Mouse (Mus musculus): ENCODE results near the gene Rpl22l1. TPM values are rescaled to one million over a fixed set of nuclear protein-coding genes. Genes with fewer than 3 reads are reported as not detected.
"Not testable (repeated sequence)": the region's sequence is repeated elsewhere in the genome, so short reads cannot be mapped to it uniquely, and the experiment has no call there.

Rpl22l1 gene
- 106 and 109 TPM in 2 replicates for total RNA-seq (2014; rRNA removed; ENCODE audit: low replicate concordance)
- 186 and 201 TPM in 2 replicates for polyA plus RNA-seq (2015; fragmentation: Nextera tagmentation; extraction: Ambion mirVana)

- ATAC-seq (ENCODE audit: insufficient read depth, low read depth) (peak; percentile 100), DNase-seq (ENCODE audit: low spot score) (peak; percentile 95)
- H3K27me3 ChIP-seq (ENCODE audit: control insufficient read depth, insufficient read depth, low read length): no peaks in the 10 kb centered on the region
- peak within 1 kb of the TSS; percentile 78 for H3K4me2 ChIP-seq (ENCODE audit: low read depth, low read length)
- H3K27ac ChIP-seq (ENCODE audit: low read depth): peak within 1 kb of the TSS; percentile 63
- peaks cover 3% of the 10 kb centered on the region; the same call in 1 of the 2 replicates for H3K4me1 ChIP-seq (ENCODE audit: control insufficient read depth, insufficient read depth)
- H3K4me3 ChIP-seq (ENCODE audit: low read depth, low read length): peak within 1 kb of the TSS; percentile 69
- H3K36me3 ChIP-seq (replicated peaks; ENCODE audit: control insufficient read depth, insufficient read depth, low read length): peaks cover 19% of the 10 kb centered on the region
- no peaks in the 10 kb centered on the region for H3K9me3 ChIP-seq (replicated peaks; ENCODE audit: control insufficient read depth, low read length)
- TF ChIP-seq EP300 (IDR thresholded peaks at IDR 0.05; ENCODE audit: low read depth): peak; percentile 72
- TF ChIP-seq CTCF (IDR thresholded peaks at IDR 0.05; ENCODE audit: low read depth): no peak
- H3K9ac ChIP-seq (replicated peaks; ENCODE audit: low read depth, low read length): peak within 1 kb of the TSS; percentile 69
- WGBS: under 1% methylated on average over 71 of the region's 72 CpGs
Measured at GRCm38 (mm10) chr3:28805301-28806097, at the start of gene Rpl22l1. TSS of gene Rpl22l1 (plus strand) at chr3:28805436.

- Histone ChIP-seq H3K4me3 (ENCODE audit: low read depth, low read length) (no peak overlapping the region), H3K4me1 (ENCODE audit: control insufficient read depth, insufficient read depth) (no peaks in the 10 kb centered on the region), H3K27me3 (ENCODE audit: control insufficient read depth, insufficient read depth, low read length) (no peaks in the 10 kb centered on the region), H3K9me3 (replicated peaks; ENCODE audit: control insufficient read depth, low read length) (no peaks in the 10 kb centered on the region), H3K9ac (replicated peaks; ENCODE audit: low read depth, low read length) (no peak overlapping the region), H3K4me2 (ENCODE audit: low read depth, low read length) (no peak overlapping the region), H3K36me3 (replicated peaks; ENCODE audit: control insufficient read depth, insufficient read depth, low read length) (no peaks in the 10 kb centered on the region), H3K27ac (ENCODE audit: low read depth) (no peak overlapping the region)
- DNase-seq (ENCODE audit: low spot score) (no peak), ATAC-seq (ENCODE audit: insufficient read depth, low read depth) (no peak)
- 37% methylated on average over 7 of the region's 7 CpGs for WGBS
- TF ChIP-seq CTCF (IDR thresholded peaks at IDR 0.05; ENCODE audit: low read depth) (no peak), EP300 (IDR thresholded peaks at IDR 0.05; ENCODE audit: low read depth) (no peak)
Measured at GRCm38 (mm10) chr3:28755477-28755876, 49.8 kb upstream of the Rpl22l1 start.

- no peaks in the 10 kb centered on the region for H3K27me3 ChIP-seq (ENCODE audit: control insufficient read depth, insufficient read depth, low read length)
- no peaks in the 10 kb centered on the region for H3K9me3 ChIP-seq (replicated peaks; ENCODE audit: control insufficient read depth, low read length)
- no peak overlapping the region for H3K9ac ChIP-seq (replicated peaks; ENCODE audit: low read depth, low read length)
- H3K4me1 ChIP-seq (ENCODE audit: control insufficient read depth, insufficient read depth): no peaks in the 10 kb centered on the region
- H3K4me3 ChIP-seq (ENCODE audit: low read depth, low read length): no peak overlapping the region
- no peak overlapping the region for H3K27ac ChIP-seq (ENCODE audit: low read depth)
- no peaks in the 10 kb centered on the region for H3K36me3 ChIP-seq (replicated peaks; ENCODE audit: control insufficient read depth, insufficient read depth, low read length)
- ATAC-seq (ENCODE audit: insufficient read depth, low read depth): no peak
- WGBS: 86% methylated on average over 8 of the region's 8 CpGs
- TF ChIP-seq EP300 (IDR thresholded peaks at IDR 0.05; ENCODE audit: low read depth): no peak
- TF ChIP-seq CTCF (IDR thresholded peaks at IDR 0.05; ENCODE audit: low read depth): no peak
- no peak for DNase-seq (ENCODE audit: low spot score)
- no peak overlapping the region for H3K4me2 ChIP-seq (ENCODE audit: low read depth, low read length)
Measured at GRCm38 (mm10) chr3:28761225-28761789, 43.9 kb upstream of the Rpl22l1 start.

GRCm38 (mm10) chr3:28766935-28767334, 38.3 kb upstream of the Rpl22l1 start:
- Histone ChIP-seq H3K27ac (ENCODE audit: low read depth) (no peak overlapping the region), H3K9me3 (replicated peaks; ENCODE audit: control insufficient read depth, low read length) (0 out of 2 replicates have a peak, but pooled peaks cover 5% of the 10 kb centered on the region), H3K4me2 (ENCODE audit: low read depth, low read length) (no peak overlapping the region), H3K4me3 (ENCODE audit: low read depth, low read length) (no peak overlapping the region), H3K4me1 (ENCODE audit: control insufficient read depth, insufficient read depth) (no peaks in the 10 kb centered on the region), H3K9ac (replicated peaks; ENCODE audit: low read depth, low read length) (no peak overlapping the region), H3K36me3 (replicated peaks; ENCODE audit: control insufficient read depth, insufficient read depth, low read length) (no peaks in the 10 kb centered on the region), H3K27me3 (ENCODE audit: control insufficient read depth, insufficient read depth, low read length) (no peaks in the 10 kb centered on the region)
- DNase-seq (ENCODE audit: low spot score): no peak
- 77% methylated on average over 4 of the region's 4 CpGs for WGBS
- ATAC-seq (ENCODE audit: insufficient read depth, low read depth): no peak
- TF ChIP-seq CTCF (IDR thresholded peaks at IDR 0.05; ENCODE audit: low read depth) (no peak), EP300 (IDR thresholded peaks at IDR 0.05; ENCODE audit: low read depth) (no peak)

- Histone ChIP-seq H3K9ac (replicated peaks; ENCODE audit: low read depth, low read length) (no peak overlapping the region), H3K36me3 (replicated peaks; ENCODE audit: control insufficient read depth, insufficient read depth, low read length) (no peaks in the 10 kb centered on the region), H3K4me3 (ENCODE audit: low read depth, low read length) (no peak overlapping the region), H3K4me1 (ENCODE audit: control insufficient read depth, insufficient read depth) (no peaks in the 10 kb centered on the region), H3K9me3 (replicated peaks; ENCODE audit: control insufficient read depth, low read length) (0 out of 2 replicates have a peak, but pooled peaks cover 5% of the 10 kb centered on the region), H3K27me3 (ENCODE audit: control insufficient read depth, insufficient read depth, low read length) (no peaks in the 10 kb centered on the region), H3K27ac (ENCODE audit: low read depth) (no peak overlapping the region), H3K4me2 (ENCODE audit: low read depth, low read length) (no peak overlapping the region)
- 81% methylated on average over 3 of the region's 3 CpGs for WGBS
- ATAC-seq (ENCODE audit: insufficient read depth, low read depth) (no peak), DNase-seq (ENCODE audit: low spot score) (no peak)
- TF ChIP-seq CTCF (IDR thresholded peaks at IDR 0.05; ENCODE audit: low read depth): no peak
- TF ChIP-seq EP300 (IDR thresholded peaks at IDR 0.05; ENCODE audit: low read depth): no peak
Measured at GRCm38 (mm10) chr3:28768222-28768621, 37.0 kb upstream of the Rpl22l1 start.

GRCm38 (mm10) chr3:28772919-28773318, 32.3 kb upstream of the Rpl22l1 start:
- DNase-seq (ENCODE audit: low spot score); H3K9me3 ChIP-seq (replicated peaks; ENCODE audit: control insufficient read depth, low read length); H3K36me3 ChIP-seq (replicated peaks; ENCODE audit: control insufficient read depth, insufficient read depth, low read length); H3K27me3 ChIP-seq (ENCODE audit: control insufficient read depth, insufficient read depth, low read length); H3K4me3 ChIP-seq (ENCODE audit: low read depth, low read length); H3K9ac ChIP-seq (replicated peaks; ENCODE audit: low read depth, low read length); H3K4me1 ChIP-seq (ENCODE audit: control insufficient read depth, insufficient read depth); ATAC-seq (ENCODE audit: insufficient read depth, low read depth); H3K4me2 ChIP-seq (ENCODE audit: low read depth, low read length); H3K27ac ChIP-seq (ENCODE audit: low read depth): not testable (repeated sequence)
- WGBS: 62% methylated on average over 4 of the region's 4 CpGs
